Mouse (Mus musculus) thymus, adult 2 months (tissue): ENCODE measurements around the gene Map2. TPM values are rescaled to one million over a fixed set of nuclear protein-coding genes. Genes with fewer than 3 reads are reported as not detected.

Source experiments
- DNase-seq: peaks from one replicate; pipeline ENCODE4 v3.0.0; 2021
- H3K27ac ChIP-seq: fragments of 200-500 bp; 2 replicates; pipeline ENCODE4 v1.5.1; 2012; ENCODE audit warnings: low read length, control low read depth; ENCODE audit not compliant: control insufficient read depth, insufficient read depth
- H3K27me3 ChIP-seq: fragments of 200-500 bp; 2 replicates; pipeline ENCODE4 v1.6.1; 2012; ENCODE audit warnings: mild to moderate bottlenecking, low read length, moderate library complexity, mixed read lengths; ENCODE audit not compliant: control insufficient read depth, insufficient read depth
- H3K36me3 ChIP-seq: fragments of 200-500 bp; 2 replicates; pipeline ENCODE4 v1.6.1; 2012; ENCODE audit warnings: mild to moderate bottlenecking, low read length, moderate library complexity; ENCODE audit not compliant: control insufficient read depth, insufficient read depth
- H3K4me1 ChIP-seq: fragments of 200-500 bp; replicated peaks from 2 replicates; pipeline ENCODE4 v1.6.1; 2012; ENCODE audit warnings: low read length; ENCODE audit not compliant: control insufficient read depth, insufficient read depth
- H3K4me3 ChIP-seq: fragments of 200-500 bp; 2 replicates; pipeline ENCODE4 v1.5.1; 2012; ENCODE audit warnings: mild to moderate bottlenecking, low read length, control low read depth, moderate library complexity; ENCODE audit not compliant: control insufficient read depth, insufficient read depth
- CTCF ChIP-seq: fragments of 200-500 bp; IDR thresholded peaks from 2 replicates; pipeline ENCODE4 v1.5.1; 2012; ENCODE audit warnings: mild to moderate bottlenecking, control low read depth, low read length, moderate library complexity, borderline replicate concordance; ENCODE audit not compliant: control insufficient read depth, poor library complexity, insufficient read depth; ENCODE audit errors: extremely low read depth
- POLR2A ChIP-seq: fragments of 200-500 bp; IDR thresholded peaks from 2 replicates; pipeline ENCODE4 v1.6.1; 2012; ENCODE audit warnings: mild to moderate bottlenecking, low read length, control low read depth, moderate library complexity; ENCODE audit not compliant: control insufficient read depth, poor library complexity, insufficient read depth; ENCODE audit errors: extremely low read depth
- WGBS: fragments of 180-500 bp; shearing (Covaris S2); methylation state at CpG from one replicate; pipeline ENCODE4 v1.1.7; 2018; 5-methylcytosine and 5-hydroxymethylcytosine counted together
- polyA plus RNA-seq: library from polyadenylated mRNA; depleted of rRNA; stranded (reverse); fragments of >200 nt; gene quantifications from 2 replicates; pipeline ENCODE4 v1.2.3, GENCODE M21; 2012

Map2 gene
- polyA plus RNA-seq, 1 experiment: 4.6 TPM

DNA sequence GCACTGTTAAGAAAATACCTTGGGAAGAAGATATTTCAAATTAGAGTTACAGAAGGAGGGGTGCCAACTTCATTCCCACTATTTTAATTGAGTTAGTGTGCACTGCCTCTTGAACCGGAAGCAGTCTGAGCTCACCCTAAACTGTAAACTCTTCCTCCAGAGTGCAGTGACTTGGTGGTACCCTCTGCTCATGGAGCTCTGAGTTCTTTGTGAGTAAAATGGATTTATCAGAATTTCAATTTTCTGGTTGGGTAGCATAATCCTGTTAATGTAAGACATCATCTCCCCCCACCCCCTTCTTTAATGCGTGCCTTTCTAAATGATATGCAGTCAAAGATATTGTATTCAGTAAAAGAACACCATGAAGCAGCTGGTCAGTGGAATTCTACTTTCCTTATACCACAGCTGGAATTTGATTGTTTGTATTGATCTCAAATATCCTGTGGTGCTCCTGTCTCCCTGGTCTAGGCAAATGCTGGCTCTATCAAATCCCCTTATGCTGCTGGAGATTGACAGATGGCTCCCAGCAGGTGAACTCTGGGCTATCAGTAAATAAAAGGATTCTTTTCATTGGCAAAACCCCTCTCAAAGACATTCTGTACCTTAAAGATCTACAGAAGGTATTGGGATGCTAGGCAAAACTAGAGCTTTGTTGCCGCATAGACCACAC, 174.2 kb downstream of the Map2 start:
- no peaks in the 10 kb centered on the region for H3K27me3 ChIP-seq
- WGBS: 94% methylated on average over 3 of the region's 3 CpGs

DNA sequence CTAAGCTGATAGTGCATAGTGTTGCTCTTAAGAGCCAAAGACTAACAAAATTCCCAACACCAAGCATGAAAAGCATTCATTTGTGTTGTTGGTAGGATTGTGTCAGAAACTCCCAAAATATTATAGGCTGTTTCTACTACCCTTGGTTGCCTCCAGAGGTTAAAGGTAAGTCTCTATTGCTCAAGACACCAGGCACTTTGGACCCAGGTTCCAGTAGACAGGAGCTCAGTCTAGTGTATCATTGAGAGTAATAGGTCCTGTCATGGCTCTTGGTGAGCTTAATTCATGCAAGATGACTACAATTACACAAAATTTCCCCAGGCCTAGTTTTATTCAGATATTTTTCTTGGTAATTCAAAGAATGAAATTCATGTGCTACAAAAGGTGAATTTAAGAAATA, 176.3 kb downstream of the Map2 start:
- H3K27me3 ChIP-seq: no peaks in the 10 kb centered on the region

More for the DNA sequence above, 174.2 kb downstream of the Map2 start:
- Histone ChIP-seq H3K36me3 (no peaks in the 10 kb centered on the region), H3K27ac (no peak overlapping the region), H3K4me3 (no peak overlapping the region), H3K4me1 (no peaks in the 10 kb centered on the region)
- DNase-seq: no peak
- TF ChIP-seq POLR2A (no peak), CTCF (no peak)

DNA sequence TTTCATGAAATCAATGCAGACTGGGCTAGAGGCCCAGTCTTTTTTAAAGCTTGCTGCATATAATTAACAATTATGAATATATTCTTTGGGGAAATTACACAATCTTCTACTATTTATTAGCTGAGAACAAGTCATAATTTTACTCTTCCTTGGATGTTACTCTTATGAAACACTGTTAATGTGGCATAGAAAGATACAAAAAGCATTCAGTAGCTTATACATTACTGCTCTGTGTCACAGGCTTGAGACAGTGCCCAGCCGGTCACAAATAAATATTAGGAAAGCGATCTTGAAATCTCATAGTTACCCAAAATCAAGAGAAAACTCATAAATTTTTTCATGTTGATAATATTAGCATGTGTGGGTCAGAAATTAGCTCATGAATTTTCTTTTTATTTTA, 186.7 kb downstream of the Map2 start:
- Histone ChIP-seq H3K4me3 (no peak overlapping the region), H3K36me3 (no peaks in the 10 kb centered on the region), H3K27me3 (no peaks in the 10 kb centered on the region), H3K4me1 (no peaks in the 10 kb centered on the region), H3K27ac (no peak overlapping the region)
- DNase-seq: no peak
- WGBS: 93% methylated on average over 2 of the region's 2 CpGs
- TF ChIP-seq CTCF (no peak), POLR2A (no peak)

More for the DNA sequence above, 176.3 kb downstream of the Map2 start:
- TF ChIP-seq POLR2A: no peak
- TF ChIP-seq CTCF: no peak
- DNase-seq: no peak
- no peak overlapping the region for H3K4me3 ChIP-seq
- H3K36me3 ChIP-seq: no peaks in the 10 kb centered on the region
- no peak overlapping the region for H3K27ac ChIP-seq
- no peaks in the 10 kb centered on the region for H3K4me1 ChIP-seq

DNA sequence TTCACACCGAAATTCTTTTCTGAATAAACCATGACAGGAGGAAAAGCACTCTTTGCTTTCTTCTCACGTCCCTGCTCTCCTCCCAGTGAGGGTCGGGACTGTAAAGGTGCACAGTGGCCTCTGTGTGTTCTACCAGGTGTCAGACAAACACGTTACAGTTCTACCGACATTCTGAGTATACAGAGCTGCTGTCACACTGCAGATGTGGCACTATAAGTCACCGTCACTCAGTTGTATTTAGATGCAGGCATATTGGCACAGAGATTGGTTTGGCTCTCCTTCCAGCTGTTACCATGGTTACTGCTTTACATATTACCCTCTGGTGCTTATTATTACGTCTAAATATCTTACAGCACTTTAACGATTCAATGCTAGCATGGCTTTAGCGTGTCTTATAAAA, 188.2 kb downstream of the Map2 start:
- Histone ChIP-seq H3K27me3 (no peaks in the 10 kb centered on the region), H3K36me3 (no peaks in the 10 kb centered on the region), H3K4me1 (no peaks in the 10 kb centered on the region), H3K4me3 (no peak overlapping the region), H3K27ac (no peak overlapping the region)
- TF ChIP-seq POLR2A (no peak), CTCF (no peak)
- no peak for DNase-seq
- 91% methylated on average over 9 of the region's 9 CpGs for WGBS

DNA sequence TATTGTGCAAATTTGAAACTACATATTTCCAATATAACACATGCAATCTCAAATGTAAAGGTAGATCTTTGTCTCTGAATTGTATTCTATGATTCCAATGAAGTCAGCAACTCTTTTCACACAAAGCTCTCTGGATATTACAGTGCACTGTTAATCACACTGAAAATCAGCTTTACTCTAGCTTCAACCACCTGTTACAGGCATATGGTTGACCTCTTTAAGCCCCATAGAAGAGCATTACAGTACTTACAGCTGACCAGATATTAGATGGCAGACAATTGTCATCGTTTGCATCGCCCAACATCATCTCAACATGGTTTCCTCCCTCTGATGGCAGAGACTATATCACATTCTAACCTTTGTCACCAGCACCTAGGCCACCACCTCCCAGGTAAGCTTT, 189.3 kb downstream of the Map2 start:
- no peaks in the 10 kb centered on the region for H3K27me3 ChIP-seq
- no peak for DNase-seq
- no peak overlapping the region for H3K4me3 ChIP-seq
- TF ChIP-seq CTCF (no peak), POLR2A (no peak)
- no peak overlapping the region for H3K27ac ChIP-seq
- 96% methylated on average over 2 of the region's 2 CpGs for WGBS
- H3K36me3 ChIP-seq: no peaks in the 10 kb centered on the region
- no peaks in the 10 kb centered on the region for H3K4me1 ChIP-seq

DNA sequence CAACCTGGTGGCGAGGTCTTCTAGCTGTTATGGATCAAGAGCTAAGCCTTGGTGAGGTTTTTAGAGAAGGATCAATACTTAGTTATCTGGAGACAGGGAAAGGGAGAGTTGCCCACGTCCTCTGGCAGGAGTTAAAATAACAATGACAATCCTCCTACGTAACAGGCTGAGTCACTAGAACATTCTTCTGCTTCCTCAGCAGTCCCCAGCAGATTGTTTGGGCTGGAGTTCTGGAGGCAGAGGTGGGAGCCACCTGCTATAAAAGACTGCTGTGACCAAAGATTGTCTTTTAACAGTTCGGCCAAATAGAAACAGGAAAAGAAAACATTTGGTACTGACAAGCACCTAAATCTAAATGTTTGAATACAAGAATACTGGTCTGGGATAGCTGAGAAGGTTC, 190.5 kb downstream of the Map2 start:
- DNase-seq: no peak
- TF ChIP-seq POLR2A (no peak), CTCF (no peak)
- Histone ChIP-seq H3K27me3 (no peaks in the 10 kb centered on the region), H3K36me3 (no peaks in the 10 kb centered on the region), H3K4me3 (no peak overlapping the region), H3K27ac (no peak overlapping the region), H3K4me1 (no peaks in the 10 kb centered on the region)
- 56% methylated on average over 4 of the region's 4 CpGs for WGBS

DNA sequence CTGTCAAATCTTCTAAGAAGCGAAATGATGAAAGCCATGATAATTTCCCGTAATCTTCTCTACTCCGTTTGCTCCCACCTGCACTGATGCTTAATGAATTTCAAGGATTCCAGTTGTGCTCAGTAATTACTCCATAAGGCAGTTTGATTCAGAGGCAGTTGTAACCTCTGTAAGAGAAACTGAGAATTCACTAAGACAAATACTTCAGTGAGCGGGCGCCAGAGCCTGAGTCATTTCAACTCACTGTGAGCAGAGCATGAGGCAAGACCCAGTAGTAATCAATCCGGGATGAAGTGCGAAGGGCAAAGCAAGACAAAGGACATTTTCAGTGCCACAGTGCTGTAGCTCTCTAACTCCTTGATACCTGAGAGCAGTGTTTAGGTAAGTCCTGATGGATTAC, 194.4 kb downstream of the Map2 start:
- WGBS: 96% methylated on average over 7 of the region's 7 CpGs
- H3K4me1 ChIP-seq: no peaks in the 10 kb centered on the region
- H3K4me3 ChIP-seq: no peak overlapping the region
- H3K27ac ChIP-seq: no peak overlapping the region
- no peak for DNase-seq
- no peaks in the 10 kb centered on the region for H3K27me3 ChIP-seq
- TF ChIP-seq POLR2A: no peak
- no peak for TF ChIP-seq CTCF
- H3K36me3 ChIP-seq: no peaks in the 10 kb centered on the region
